Mouse (Mus musculus): Measurements from ENCODE around the gene Iqcc.

Gene Iqcc

GRCm38 (mm10) chr4:129580347-129580746 is 38.6 kb downstream of the Iqcc start:
- DNase-seq (ENCODE audit: low read depth, low spot score): peak; percentile 79

DNA sequence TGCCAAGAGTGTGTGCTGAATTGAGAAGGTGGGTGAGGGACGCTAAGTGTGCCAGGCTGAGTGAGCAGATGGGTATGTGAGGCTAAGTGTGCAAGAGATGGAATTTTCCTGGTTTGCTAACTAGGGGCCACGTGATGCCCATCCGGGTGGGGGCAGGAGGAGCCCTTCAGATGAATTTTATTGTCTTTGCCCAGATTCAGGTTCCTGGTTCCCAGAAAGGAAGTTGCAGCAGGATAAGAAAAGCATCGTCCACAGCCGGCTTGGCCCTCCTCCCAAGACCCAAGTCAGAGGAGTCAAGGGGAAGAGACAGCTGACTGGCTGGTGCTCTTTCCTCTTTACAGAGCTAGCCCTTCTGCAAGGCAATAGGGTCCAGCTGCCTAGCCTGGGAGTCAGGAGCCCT is 40.4 kb downstream of the Iqcc start, which contains the start of gene Fam167b:
Fam167b (minus strand) TSS at position 84 of the 400 bp plus-strand sequence.
- DNase-seq (ENCODE audit: low read depth, low spot score): peak; percentile 28

DNA sequence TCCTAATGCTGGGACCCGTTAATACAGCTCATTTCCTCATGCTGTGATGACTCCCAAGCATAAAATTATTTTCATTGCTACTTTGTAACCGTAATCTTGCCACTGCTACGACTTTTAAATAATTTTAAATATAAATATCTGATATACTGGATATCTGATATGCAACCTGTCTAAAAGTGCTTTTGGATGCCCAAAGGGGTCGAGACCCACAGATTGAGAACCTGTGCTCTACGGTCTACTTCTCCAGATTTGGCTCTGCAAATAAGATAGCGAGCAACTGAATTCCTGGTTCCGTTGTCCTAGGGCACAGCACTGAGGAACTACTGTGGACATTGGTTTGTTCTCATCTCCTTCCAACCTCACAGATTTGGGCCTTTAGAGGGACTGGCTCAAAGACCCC is 41.2 kb downstream of the Iqcc start:
- no peak for DNase-seq (ENCODE audit: low read depth, low spot score)

GRCm38 (mm10) chr4:129576863-129577491 is 41.9 kb downstream of the Iqcc start:
- peak; percentile 56 for DNase-seq (ENCODE audit: low read depth, low spot score)

DNA sequence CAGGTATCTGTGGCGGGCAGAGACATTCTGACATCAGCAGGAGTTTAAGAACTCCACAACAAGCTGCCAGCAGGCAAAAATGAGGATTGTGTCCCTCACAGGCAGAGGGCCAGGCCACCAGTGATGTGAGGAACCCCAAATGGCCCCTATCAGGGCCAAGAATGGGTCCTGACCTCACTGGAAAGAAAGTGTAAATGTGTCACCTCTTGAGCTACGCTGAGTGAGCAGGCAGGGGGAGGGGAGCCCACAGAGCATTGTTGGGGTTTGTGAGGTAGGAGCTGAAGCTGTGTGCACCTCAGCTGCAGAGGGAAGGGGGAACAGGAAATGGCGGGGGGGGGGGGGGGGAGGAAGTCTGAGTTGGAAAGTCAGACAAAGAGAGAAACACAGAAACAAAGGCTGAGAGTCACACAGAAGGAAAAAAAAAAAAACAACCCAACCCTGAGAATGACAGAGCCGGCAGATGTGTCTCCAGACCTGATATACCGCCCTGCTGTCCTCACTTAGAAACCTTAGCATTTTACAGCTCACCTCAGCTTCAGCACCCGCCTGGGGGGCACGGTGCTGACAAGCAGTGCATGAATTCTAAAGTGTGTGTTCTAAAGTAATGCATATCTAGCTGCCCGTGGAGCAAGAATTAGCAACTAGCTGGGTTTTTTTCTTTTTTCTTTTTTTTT is 43.6 kb downstream of the Iqcc start:
- DNase-seq (ENCODE audit: low read depth, low spot score): peak; percentile 24

- no peak for DNase-seq (ENCODE audit: low read depth, low spot score)
These were observed 45.5 kb downstream of the Iqcc start, which contains the start of gene Lck for GRCm38 (mm10) chr4:129573430-129573829. Gene Lck, minus strand, starts transcription at chr4:129573641.

- DNase-seq (ENCODE audit: low read depth, low spot score): no peak
These were observed 45.9 kb downstream of the Iqcc start for GRCm38 (mm10) chr4:129573093-129573370.

DNA sequence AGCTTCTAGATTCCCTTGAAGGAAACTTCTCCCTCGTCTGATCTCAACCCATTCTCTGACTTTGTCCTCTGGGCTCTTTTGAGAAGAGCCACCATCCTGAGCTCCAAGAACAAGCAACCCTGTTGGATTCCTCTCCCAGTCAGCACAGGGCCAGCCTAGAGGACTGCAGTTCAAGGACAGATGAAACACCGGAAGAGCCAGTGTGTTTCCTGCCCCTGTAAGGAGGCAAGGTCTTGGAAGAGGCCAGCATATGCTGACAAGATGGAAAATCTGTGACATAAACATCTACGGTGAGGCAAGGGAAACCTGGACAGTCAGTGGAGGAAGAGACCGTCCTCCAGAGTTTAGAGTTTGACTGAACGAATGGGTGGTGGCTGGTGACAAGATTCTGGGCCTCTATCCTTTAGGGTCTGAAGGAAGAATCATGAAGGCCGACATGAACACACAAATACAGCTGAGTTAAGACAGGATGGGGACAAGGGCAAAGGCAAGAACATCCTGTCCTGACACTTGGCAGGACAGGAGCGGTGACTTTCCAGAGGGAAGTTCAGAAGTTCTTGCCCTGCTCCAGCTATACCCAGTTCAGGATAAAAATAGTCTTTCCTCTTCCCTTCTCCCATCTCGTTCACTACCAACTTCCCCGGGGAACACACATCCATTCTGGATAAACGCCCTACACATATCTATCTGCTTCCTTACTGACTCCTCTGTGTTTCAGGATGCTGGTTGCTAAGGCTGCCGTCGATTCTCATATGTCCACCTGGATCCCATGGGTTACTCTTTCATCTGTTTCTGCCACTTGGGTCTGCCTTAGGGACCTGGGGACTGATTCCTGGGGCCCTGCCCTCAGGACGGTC is 46.4 kb downstream of the Iqcc start:
- DNase-seq (ENCODE audit: low read depth, low spot score): no peak

- no peak for DNase-seq (ENCODE audit: low read depth, low spot score)
These were observed 47.3 kb downstream of the Iqcc start for GRCm38 (mm10) chr4:129571551-129572084.

DNA sequence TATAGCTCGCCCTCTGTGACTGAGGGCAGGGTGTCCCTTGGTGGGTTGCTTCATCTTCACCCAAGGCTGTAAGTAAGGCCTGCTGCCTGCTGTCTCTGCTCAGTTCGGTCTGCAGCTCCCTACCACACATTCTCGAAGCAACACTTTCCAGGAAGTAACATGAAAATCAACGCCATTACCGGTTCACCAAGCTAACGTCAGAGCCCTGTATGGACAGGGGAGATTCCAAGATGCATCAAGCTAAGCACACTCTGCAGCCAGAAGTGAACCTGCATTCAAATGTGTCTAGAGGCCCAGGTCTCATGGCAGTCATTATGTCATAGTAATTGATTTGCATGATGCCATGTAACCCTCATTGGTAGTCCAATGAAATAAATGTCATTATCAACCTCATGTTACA is 48.9 kb downstream of the Iqcc start:
- no peak for DNase-seq (ENCODE audit: low read depth, low spot score)

DNA sequence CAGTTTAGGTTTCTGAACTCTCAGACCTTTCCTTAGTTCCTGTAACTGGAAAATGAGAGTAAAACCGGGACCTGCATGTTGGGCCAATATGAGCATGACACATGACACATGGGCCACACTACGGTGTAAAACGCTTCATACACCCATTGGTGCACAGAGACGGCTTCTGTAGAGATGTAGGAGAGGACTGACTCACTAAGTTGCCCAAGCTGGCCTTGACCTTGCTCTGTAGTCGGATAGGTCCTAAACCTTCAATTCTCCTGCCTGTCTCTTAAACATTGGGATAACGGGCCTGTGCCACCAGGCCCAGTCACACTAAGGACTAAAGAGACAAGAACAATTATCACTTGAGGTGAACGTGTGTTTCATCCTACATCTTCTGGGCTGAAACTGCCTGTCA is 50.5 kb downstream of the Iqcc start:
- no peak for DNase-seq (ENCODE audit: low read depth, low spot score)

- no peak for DNase-seq (ENCODE audit: low read depth, low spot score)
These were observed 53.8 kb downstream of the Iqcc start for GRCm38 (mm10) chr4:129565139-129565538.

Data from brain, adult 2 months (tissue).